Mouse (Mus musculus) erythroblast, embryonic 14.5 days (primary cell): ENCODE measurements around the gene Tmem274.

Experiments
- GATA1 ChIP-seq: IDR thresholded peaks from 2 replicates; pipeline ENCODE4 v1.6.1; 2012; ENCODE audit warnings: low read length, inconsistent platforms, mixed read lengths
- TAL1 ChIP-seq: IDR thresholded peaks from 3 replicates; pipeline ENCODE4 v1.6.1; 2012; ENCODE audit warnings: low read length, inconsistent platforms, mixed read lengths

GRCm38 (mm10) chr4:149498901-149499300 is 21.7 kb downstream of the Tmem274 start:
- TF ChIP-seq TAL1 (no peak), GATA1 (no peak)
